Mouse (Mus musculus) spleen, adult 2 months (tissue): Measurements from ENCODE around the gene Urgcp.

Source experiments
- CTCF ChIP-seq: fragments of 200-500 bp; IDR thresholded peaks from 2 replicates; pipeline ENCODE4 v1.5.1; 2011; ENCODE audit warnings: mild to moderate bottlenecking, inconsistent platforms; ENCODE audit not compliant: insufficient read depth, insufficient read length, insufficient replicate concordance; ENCODE audit errors: extremely low read depth
- POLR2A ChIP-seq: fragments of 200-500 bp; IDR thresholded peaks from 2 replicates; pipeline ENCODE4 v1.6.1; 2011; ENCODE audit warnings: low read depth, low read length, inconsistent platforms

DNA sequence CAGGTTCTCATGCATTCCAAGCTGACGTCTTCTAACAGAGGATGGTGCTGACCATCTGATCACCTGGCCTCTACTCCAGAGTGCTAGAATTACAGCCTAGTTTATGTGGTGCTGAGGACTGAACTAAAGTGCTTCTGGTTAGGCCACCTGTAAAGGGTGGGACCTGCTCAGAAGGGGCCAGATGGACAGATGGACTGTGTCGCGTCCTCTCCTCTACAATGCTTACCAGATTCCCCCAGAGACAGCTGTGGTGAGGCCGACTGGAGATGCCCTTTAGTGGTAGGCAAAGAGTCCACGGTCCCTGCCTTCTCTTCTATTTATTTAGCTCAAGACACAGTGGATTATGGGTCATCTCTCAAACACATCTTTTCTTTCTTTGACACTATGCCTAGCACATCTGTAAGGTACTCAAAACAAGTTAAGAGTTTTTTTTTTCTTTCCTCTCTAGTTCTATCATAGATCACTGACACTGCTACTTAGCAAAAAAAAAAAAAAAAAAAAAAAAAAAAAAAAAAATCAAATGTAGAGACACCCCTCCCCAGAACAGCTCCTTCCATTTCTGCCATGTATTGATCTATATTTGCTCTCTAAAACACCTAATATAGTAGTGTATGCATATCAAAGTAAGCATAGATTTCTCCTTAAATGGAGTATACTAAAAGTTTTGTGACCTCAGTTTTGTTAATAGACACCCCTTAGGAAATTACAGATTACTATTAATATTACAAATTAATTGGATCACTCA lies 23.1 kb downstream of the Urgcp start:
- no peak for TF ChIP-seq CTCF
- TF ChIP-seq POLR2A, result no peak
